Mouse (Mus musculus) forebrain, embryonic 14.5 days (tissue): ENCODE results near the gene Kazn. TPM values are rescaled to one million over a fixed set of nuclear protein-coding genes. Genes with fewer than 3 reads are reported as not detected.

Experiments used
- ATAC-seq: fragments of 200-750 bp; cut with Nextera tagmentation; 2 replicates; pipeline ENCODE4 v1.8.0; 2017; ENCODE audit warnings: mild to moderate bottlenecking, moderate library complexity
- DNase-seq: peaks from one replicate; pipeline ENCODE4 v3.0.0-alpha.2; 2015; ENCODE audit warnings: low spot score
- H3K27ac ChIP-seq: fragments of 300-500 bp; sonication (generic); 2 replicates; pipeline ENCODE4 v1.5.1; 2014; ENCODE audit warnings: low read depth, mild to moderate bottlenecking, control low read depth, low read length, moderate library complexity
- H3K27me3 ChIP-seq: fragments of 300-500 bp; sonication (generic); replicated peaks from 2 replicates; pipeline ENCODE4 v1.6.1; 2014; ENCODE audit warnings: low read length, control low read depth, mixed read lengths; ENCODE audit not compliant: control insufficient read depth, insufficient read depth
- H3K36me3 ChIP-seq: fragments of 300-500 bp; sonication (generic); 2 replicates; pipeline ENCODE4 v1.6.1; 2014; ENCODE audit warnings: low read length, control low read depth; ENCODE audit not compliant: control insufficient read depth, insufficient read depth
- H3K4me1 ChIP-seq: fragments of 300-500 bp; sonication (generic); 2 replicates; pipeline ENCODE4 v1.6.1; 2014; ENCODE audit warnings: antibody characterized with exemption, low read length, control low read depth; ENCODE audit not compliant: control insufficient read depth, insufficient read depth
- H3K4me2 ChIP-seq: fragments of 300-500 bp; sonication (generic); 2 replicates; pipeline ENCODE4 v1.6.1; 2014; ENCODE audit warnings: mild to moderate bottlenecking, control low read depth, low read length
- H3K4me3 ChIP-seq: fragments of 300-500 bp; sonication (generic); 2 replicates; pipeline ENCODE4 v1.5.1; 2014; ENCODE audit warnings: low read depth, low read length, control low read depth
- H3K9ac ChIP-seq: fragments of 300-500 bp; sonication (generic); 2 replicates; pipeline ENCODE4 v1.6.1; 2014; ENCODE audit warnings: mild to moderate bottlenecking, low read length, control low read depth, moderate library complexity
- H3K9me3 ChIP-seq: fragments of 300-500 bp; sonication (generic); replicated peaks from 2 replicates; pipeline ENCODE4 v1.6.1; 2016; ENCODE audit warnings: low read length, control low read depth, mixed read lengths; ENCODE audit not compliant: control insufficient read depth
- WGBS: fragments of 180-500 bp; shearing (Covaris S2); extraction: QIAGEN DNeasy Blood & Tissue Kit; methylation state at CpG from one replicate; pipeline ENCODE4 v1.1.7; 2014; 5-methylcytosine and 5-hydroxymethylcytosine counted together
- polyA plus RNA-seq: library from polyadenylated mRNA; unstranded; fragments of >200 nt; fragmentation: Nextera tagmentation; extraction: Ambion mirVana; gene quantifications from 2 replicates; pipeline ENCODE4 v1.2.1, GENCODE M21; 2014

The Kazn gene
- polyA plus RNA-seq, 1 experiment from 2014 or later: 11.5 TPM

GRCm38 (mm10) chr4:142180874-142181273 lies 58.3 kb downstream of the Kazn start:
- peak overlapping the region; percentile 39; the same call in 1 of the 2 replicates for H3K27ac ChIP-seq
- ATAC-seq: no peak

GRCm38 (mm10) chr4:142180289-142180688 lies 58.9 kb downstream of the Kazn start:
- Histone ChIP-seq H3K4me1 (peaks cover 12% of the 10 kb centered on the region), H3K27me3 (no peaks in the 10 kb centered on the region), H3K4me2 (no peak overlapping the region), H3K9me3 (no peaks in the 10 kb centered on the region), H3K27ac (peak overlapping the region; percentile 39; the same call in 1 of the 2 replicates), H3K36me3 (no peaks in the 10 kb centered on the region), H3K9ac (no peak overlapping the region; the same call in 1 of the 2 replicates), H3K4me3 (no peak overlapping the region)
- WGBS: 21% methylated on average over 3 of the region's 3 CpGs
- DNase-seq (peak; percentile 87), ATAC-seq (peak; percentile 78)

More at GRCm38 (mm10) chr4:142180874-142181273, 58.3 kb downstream of the Kazn start:
- H3K36me3 ChIP-seq: no peaks in the 10 kb centered on the region
- 91% methylated on average over 9 of the region's 9 CpGs for WGBS
- H3K4me3 ChIP-seq: no peak overlapping the region
- no peak overlapping the region; the same call in 1 of the 2 replicates for H3K9ac ChIP-seq
- H3K4me2 ChIP-seq: no peak overlapping the region
- no peak for DNase-seq
- H3K27me3 ChIP-seq: no peaks in the 10 kb centered on the region
- H3K9me3 ChIP-seq: no peaks in the 10 kb centered on the region
- H3K4me1 ChIP-seq: peaks cover 12% of the 10 kb centered on the region

DNA sequence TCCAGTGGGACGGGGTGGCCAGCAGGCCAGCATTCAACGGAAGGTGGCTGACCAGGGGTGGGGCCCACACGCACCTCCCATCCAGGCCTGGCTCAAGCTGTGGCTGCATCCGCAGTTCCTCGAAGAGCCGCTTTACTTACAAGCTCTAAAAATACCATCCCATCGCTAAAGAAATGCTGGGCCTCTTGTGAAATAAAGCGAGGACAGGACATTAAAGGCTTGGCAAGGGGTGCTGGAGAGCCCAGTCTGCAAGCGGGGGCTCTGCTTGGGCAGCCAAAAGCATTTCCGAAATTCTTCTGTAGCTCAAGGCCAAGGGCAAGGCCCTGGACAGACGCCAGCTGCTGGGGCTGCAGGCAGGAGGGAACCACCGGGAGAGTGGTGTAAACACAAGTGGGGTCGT lies 59.7 kb downstream of the Kazn start:
- Histone ChIP-seq H3K36me3 (no peaks in the 10 kb centered on the region), H3K4me2 (no peak overlapping the region), H3K4me1 (peaks cover 12% of the 10 kb centered on the region), H3K9ac (no peak overlapping the region), H3K9me3 (no peaks in the 10 kb centered on the region), H3K27me3 (no peaks in the 10 kb centered on the region), H3K27ac (peak overlapping the region; percentile 39; the same call in 1 of the 2 replicates), H3K4me3 (no peak overlapping the region)
- DNase-seq (peak; percentile 78), ATAC-seq (peak; percentile 38; the same call in 1 of the 2 replicates)
- WGBS: 43% methylated on average over 13 of the region's 13 CpGs

GRCm38 (mm10) chr4:142176732-142177131 lies 62.5 kb downstream of the Kazn start:
- 87% methylated on average over 3 of the region's 3 CpGs for WGBS
- ATAC-seq: no peak
- no peak overlapping the region for H3K4me2 ChIP-seq
- peaks cover 17% of the 10 kb centered on the region for H3K4me1 ChIP-seq
- no peak overlapping the region for H3K4me3 ChIP-seq
- no peaks in the 10 kb centered on the region for H3K27me3 ChIP-seq
- no peaks in the 10 kb centered on the region for H3K36me3 ChIP-seq
- no peak for DNase-seq
- no peaks in the 10 kb centered on the region for H3K9me3 ChIP-seq
- H3K9ac ChIP-seq: no peak overlapping the region
- no peak overlapping the region for H3K27ac ChIP-seq

- no peaks in the 10 kb centered on the region for H3K27me3 ChIP-seq
- H3K4me1 ChIP-seq: peaks cover 5% of the 10 kb centered on the region; the same call in 1 of the 2 replicates
- no peak for DNase-seq
- H3K9me3 ChIP-seq: no peaks in the 10 kb centered on the region
- no peak for ATAC-seq
- no peak overlapping the region for H3K4me2 ChIP-seq
- no peak overlapping the region for H3K27ac ChIP-seq
- H3K36me3 ChIP-seq: no peaks in the 10 kb centered on the region
- no peak overlapping the region for H3K9ac ChIP-seq
- H3K4me3 ChIP-seq: no peak overlapping the region
- WGBS: 51% methylated on average over 6 of the region's 6 CpGs
Measured at GRCm38 (mm10) chr4:142173981-142174485, 65.2 kb downstream of the Kazn start.

GRCm38 (mm10) chr4:142172942-142173341 lies 66.3 kb downstream of the Kazn start:
- Histone ChIP-seq H3K36me3 (no peaks in the 10 kb centered on the region), H3K4me1 (peaks cover 5% of the 10 kb centered on the region; the same call in 1 of the 2 replicates), H3K4me2 (no peak overlapping the region), H3K9ac (no peak overlapping the region), H3K27me3 (no peaks in the 10 kb centered on the region), H3K9me3 (no peaks in the 10 kb centered on the region), H3K27ac (no peak overlapping the region), H3K4me3 (no peak overlapping the region)
- peak; percentile 23 for DNase-seq
- 94% methylated on average over 4 of the region's 4 CpGs for WGBS
- no peak for ATAC-seq

GRCm38 (mm10) chr4:142171788-142172497 lies 67.3 kb downstream of the Kazn start:
- H3K4me2 ChIP-seq: no peak overlapping the region
- no peaks in the 10 kb centered on the region for H3K27me3 ChIP-seq
- no peak overlapping the region for H3K4me3 ChIP-seq
- DNase-seq (no peak), ATAC-seq (no peak)
- no peaks in the 10 kb centered on the region for H3K9me3 ChIP-seq
- peaks cover 5% of the 10 kb centered on the region; the same call in 1 of the 2 replicates for H3K4me1 ChIP-seq
- WGBS: 80% methylated on average over 7 of the region's 8 CpGs
- H3K9ac ChIP-seq: no peak overlapping the region
- H3K27ac ChIP-seq: no peak overlapping the region
- H3K36me3 ChIP-seq: no peaks in the 10 kb centered on the region

GRCm38 (mm10) chr4:142170882-142171768 lies 68.1 kb downstream of the Kazn start:
- Histone ChIP-seq H3K27me3 (no peaks in the 10 kb centered on the region), H3K27ac (no peak overlapping the region), H3K4me2 (no peak overlapping the region), H3K9ac (no peak overlapping the region), H3K9me3 (no peaks in the 10 kb centered on the region), H3K36me3 (no peaks in the 10 kb centered on the region), H3K4me3 (no peak overlapping the region), H3K4me1 (peaks cover 11% of the 10 kb centered on the region)
- ATAC-seq: no peak
- 48% methylated on average over 18 of the region's 18 CpGs for WGBS
- no peak for DNase-seq
